Mouse (Mus musculus) forebrain, embryonic 15.5 days (tissue): Measurements from ENCODE around the gene B4galnt3. TPM values are rescaled to one million over a fixed set of nuclear protein-coding genes. Genes with fewer than 3 reads are reported as not detected.

Experiments
- ATAC-seq: fragments of 200-750 bp; cut with Nextera tagmentation; replicated peaks from 2 replicates; pipeline ENCODE4 v1.8.0; 2017; ENCODE audit warnings: mild to moderate bottlenecking, moderate TSS enrichment, moderate library complexity
- H3K27ac ChIP-seq: fragments of 300-500 bp; sonication (generic); replicated peaks from 2 replicates; pipeline ENCODE4 v1.5.1; 2015; ENCODE audit warnings: mild to moderate bottlenecking, inconsistent platforms
- H3K27me3 ChIP-seq: fragments of 300-500 bp; sonication (generic); 2 replicates; pipeline ENCODE4 v1.6.1; 2015; ENCODE audit warnings: inconsistent platforms
- H3K36me3 ChIP-seq: fragments of 300-500 bp; sonication (generic); 2 replicates; pipeline ENCODE4 v1.6.1; 2015; ENCODE audit warnings: mild to moderate bottlenecking, inconsistent platforms
- H3K4me1 ChIP-seq: fragments of 300-500 bp; sonication (generic); 2 replicates; pipeline ENCODE4 v1.6.1; 2015; ENCODE audit warnings: inconsistent platforms
- H3K4me2 ChIP-seq: fragments of 300-500 bp; sonication (generic); replicated peaks from 2 replicates; pipeline ENCODE4 v1.6.1; 2015; ENCODE audit warnings: mild to moderate bottlenecking, inconsistent platforms
- H3K4me3 ChIP-seq: fragments of 300-500 bp; sonication (generic); 2 replicates; pipeline ENCODE4 v1.5.1; 2015; ENCODE audit warnings: mild to moderate bottlenecking, inconsistent platforms
- H3K9ac ChIP-seq: fragments of 300-500 bp; sonication (generic); replicated peaks from 2 replicates; pipeline ENCODE4 v1.6.1; 2015; ENCODE audit warnings: mild to moderate bottlenecking, inconsistent platforms
- H3K9me3 ChIP-seq: fragments of 300-500 bp; sonication (generic); 2 replicates; pipeline ENCODE4 v1.6.1; 2016; ENCODE audit warnings: inconsistent platforms
- WGBS: fragments of 180-500 bp; shearing (Covaris S2); methylation state at CpG from one replicate; pipeline ENCODE4 v1.1.7; 2015; ENCODE audit warnings: mixed read lengths; 5-methylcytosine and 5-hydroxymethylcytosine counted together
- polyA plus RNA-seq: library from polyadenylated mRNA; unstranded; fragments of >200 nt; fragmentation: Nextera tagmentation; extraction: Ambion mirVana; gene quantifications from 2 replicates; pipeline ENCODE4 v1.2.1, GENCODE M21; 2015

The B4galnt3 gene
- polyA plus RNA-seq: 0.10 TPM in 2 replicates

GRCm38 (mm10) chr6:120294056-120294784 is at the start of gene B4galnt3, which contains the start of gene D330020A13Rik:
B4galnt3 (minus strand) TSS chr6:120294559.
D330020A13Rik (plus strand) TSS chr6:120294364.
- peak within 1 kb of the TSS; percentile 57 for H3K4me3 ChIP-seq
- H3K27me3 ChIP-seq: peaks cover 24% of the 10 kb centered on the region
- no peaks in the 10 kb centered on the region for H3K36me3 ChIP-seq
- H3K4me1 ChIP-seq: peaks cover 6% of the 10 kb centered on the region
- peak within 1 kb of the TSS; percentile 96 for H3K4me2 ChIP-seq
- peak; percentile 88 for ATAC-seq
- no peaks in the 10 kb centered on the region for H3K9me3 ChIP-seq
- under 1% methylated on average over 68 of the region's 79 CpGs for WGBS
- peak within 1 kb of the TSS; percentile 50 for H3K9ac ChIP-seq
- no peak within 1 kb of the TSS for H3K27ac ChIP-seq

DNA sequence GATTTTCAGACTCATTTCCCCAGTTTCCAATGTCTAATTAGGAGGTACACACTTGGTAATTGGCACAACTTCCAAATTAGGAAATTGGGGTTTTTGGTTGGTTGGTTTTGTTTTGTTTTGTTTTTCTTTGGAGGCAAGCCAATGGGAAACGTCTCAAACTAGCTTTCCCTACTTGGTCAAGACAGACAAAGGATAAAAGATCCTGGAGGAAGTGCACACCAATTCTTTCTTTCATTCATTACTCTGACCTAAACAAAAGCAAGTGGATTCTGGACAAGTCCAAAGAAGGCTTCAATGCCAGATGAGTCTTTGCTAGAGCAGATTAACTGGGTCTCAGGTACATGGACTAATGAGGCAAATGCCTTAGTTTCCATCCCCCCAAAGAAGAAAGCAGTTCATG is 49.6 kb upstream of the B4galnt3 start:
- no peak overlapping the region for H3K4me3 ChIP-seq
- peaks cover 38% of the 10 kb centered on the region for H3K36me3 ChIP-seq
- H3K9me3 ChIP-seq: no peaks in the 10 kb centered on the region
- ATAC-seq: no peak
- WGBS: 22% methylated on average over 1 of the region's 1 CpGs
- H3K9ac ChIP-seq: no peak overlapping the region
- no peak overlapping the region for H3K4me2 ChIP-seq
- H3K27me3 ChIP-seq: no peaks in the 10 kb centered on the region
- H3K27ac ChIP-seq: no peak overlapping the region
- H3K4me1 ChIP-seq: no peaks in the 10 kb centered on the region

GRCm38 (mm10) chr6:120332351-120332750 is 38.0 kb upstream of the B4galnt3 start:
- Histone ChIP-seq H3K27me3 (no peaks in the 10 kb centered on the region), H3K9ac (no peak overlapping the region), H3K9me3 (no peaks in the 10 kb centered on the region), H3K4me2 (no peak overlapping the region), H3K27ac (no peak overlapping the region), H3K4me3 (no peak overlapping the region), H3K36me3 (peaks cover 26% of the 10 kb centered on the region), H3K4me1 (no peaks in the 10 kb centered on the region)
- WGBS: 84% methylated on average over 2 of the region's 2 CpGs
- no peak for ATAC-seq

DNA sequence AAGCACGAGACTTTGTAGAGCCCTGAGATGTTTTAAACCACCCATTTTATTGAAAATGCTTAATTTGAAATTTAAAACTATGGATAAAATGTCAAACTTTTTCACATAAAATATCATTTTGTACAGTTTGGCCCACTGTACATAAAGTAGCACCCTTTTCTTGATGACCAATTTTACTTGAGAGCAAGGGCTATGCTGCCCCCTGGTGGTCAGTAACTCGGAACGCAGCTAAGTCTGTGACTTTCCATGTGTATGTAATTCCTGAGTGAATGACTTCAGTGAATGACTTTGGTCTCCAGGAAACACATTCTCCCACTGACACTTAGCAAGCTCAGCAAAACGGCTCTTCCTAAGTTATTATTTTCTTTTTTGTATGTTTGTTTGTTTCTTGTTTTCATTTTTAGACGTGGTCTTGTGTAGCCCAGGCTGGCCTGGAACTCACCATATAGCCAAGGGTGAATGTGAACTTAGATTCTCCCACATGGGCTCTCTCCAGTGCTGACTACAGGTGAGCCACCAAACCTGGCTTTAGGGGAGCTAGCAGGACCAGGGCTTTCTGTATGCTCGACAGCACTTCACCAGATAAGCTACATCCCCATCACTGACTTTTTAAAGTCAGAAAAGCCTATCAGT is 30.1 kb upstream of the B4galnt3 start:
- Histone ChIP-seq H3K9me3 (no peaks in the 10 kb centered on the region), H3K27ac (no peak overlapping the region), H3K27me3 (no peaks in the 10 kb centered on the region), H3K36me3 (peaks cover 12% of the 10 kb centered on the region), H3K4me3 (no peak overlapping the region), H3K4me2 (no peak overlapping the region), H3K4me1 (no peaks in the 10 kb centered on the region), H3K9ac (no peak overlapping the region)
- ATAC-seq: 0 out of 2 replicates have a peak, but pooled peaks have one; percentile 60
- 32% methylated on average over 6 of the region's 6 CpGs for WGBS

GRCm38 (mm10) chr6:120320369-120320768 is 26.0 kb upstream of the B4galnt3 start:
- no peaks in the 10 kb centered on the region for H3K4me1 ChIP-seq
- no peak overlapping the region for H3K4me2 ChIP-seq
- WGBS: 65% methylated on average over 2 of the region's 2 CpGs
- H3K9ac ChIP-seq: no peak overlapping the region
- H3K27ac ChIP-seq: no peak overlapping the region
- H3K9me3 ChIP-seq: no peaks in the 10 kb centered on the region
- peaks cover 4% of the 10 kb centered on the region; the same call in 1 of the 2 replicates for H3K36me3 ChIP-seq
- no peak overlapping the region for H3K4me3 ChIP-seq
- no peak for ATAC-seq
- no peaks in the 10 kb centered on the region for H3K27me3 ChIP-seq

DNA sequence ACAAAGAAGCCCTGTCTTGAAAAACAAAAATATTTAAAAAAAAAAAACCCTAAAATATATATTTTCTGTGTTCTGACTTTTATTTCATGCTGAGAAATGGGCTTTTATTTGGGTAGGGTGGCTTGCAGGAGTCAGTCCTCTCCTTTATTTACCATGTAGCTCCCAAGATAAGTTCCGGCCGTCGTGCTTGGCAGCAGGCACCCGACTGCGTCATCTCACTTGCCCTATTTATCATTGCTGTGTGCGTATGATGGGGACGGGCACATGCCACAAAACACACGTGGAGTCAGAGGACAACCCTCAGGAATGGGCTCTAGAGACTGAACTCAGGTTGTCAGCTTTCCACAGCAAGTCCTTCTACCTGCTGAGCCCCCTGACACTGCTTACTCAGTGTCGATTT is 24.8 kb upstream of the B4galnt3 start:
- WGBS: 91% methylated on average over 9 of the region's 9 CpGs
- ATAC-seq: no peak

DNA sequence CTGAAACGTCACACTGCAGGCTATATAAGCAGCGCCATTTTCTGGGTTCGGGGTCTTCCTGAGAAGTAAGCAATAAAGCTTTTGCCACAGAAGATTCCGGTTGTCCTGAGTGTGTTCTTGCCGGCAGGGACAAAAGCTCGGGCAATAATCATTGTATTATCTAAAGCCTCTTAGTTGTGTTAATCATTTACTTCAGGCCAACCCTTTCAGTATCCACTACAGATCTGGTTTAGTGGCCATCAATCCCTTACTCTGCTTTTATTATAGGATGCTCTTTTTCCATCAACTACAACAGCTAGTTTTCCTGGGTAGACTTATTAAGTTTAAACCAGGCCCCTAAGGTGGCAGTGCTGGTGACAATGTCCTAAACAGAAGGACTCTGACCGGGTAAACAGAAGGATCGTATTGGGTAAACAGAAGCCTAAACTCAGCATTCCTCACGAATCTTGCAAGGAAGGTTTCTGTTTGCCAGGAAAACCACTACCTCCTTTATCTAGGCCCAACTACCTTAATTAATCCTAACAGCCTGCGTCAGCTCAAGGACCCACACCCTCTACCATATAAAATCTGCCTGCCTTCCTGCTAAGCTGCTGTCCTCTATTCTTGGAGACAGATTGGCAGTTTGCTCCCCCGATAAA is 24.1 kb upstream of the B4galnt3 start:
- no peaks in the 10 kb centered on the region for H3K4me1 ChIP-seq
- H3K36me3 ChIP-seq: no peaks in the 10 kb centered on the region
- no peak overlapping the region for H3K4me3 ChIP-seq
- H3K4me2 ChIP-seq: no peak overlapping the region
- ATAC-seq: no peak
- H3K27me3 ChIP-seq: no peaks in the 10 kb centered on the region
- no peak overlapping the region for H3K9ac ChIP-seq
- H3K27ac ChIP-seq: no peak overlapping the region
- H3K9me3 ChIP-seq: no peaks in the 10 kb centered on the region
- 82% methylated on average over 11 of the region's 11 CpGs for WGBS

More for the DNA sequence above, 24.8 kb upstream of the B4galnt3 start:
- H3K9me3 ChIP-seq: no peaks in the 10 kb centered on the region
- H3K36me3 ChIP-seq: no peaks in the 10 kb centered on the region
- H3K27ac ChIP-seq: no peak overlapping the region
- no peak overlapping the region for H3K9ac ChIP-seq
- H3K4me1 ChIP-seq: no peaks in the 10 kb centered on the region
- H3K27me3 ChIP-seq: no peaks in the 10 kb centered on the region
- no peak overlapping the region for H3K4me3 ChIP-seq
- H3K4me2 ChIP-seq: no peak overlapping the region

DNA sequence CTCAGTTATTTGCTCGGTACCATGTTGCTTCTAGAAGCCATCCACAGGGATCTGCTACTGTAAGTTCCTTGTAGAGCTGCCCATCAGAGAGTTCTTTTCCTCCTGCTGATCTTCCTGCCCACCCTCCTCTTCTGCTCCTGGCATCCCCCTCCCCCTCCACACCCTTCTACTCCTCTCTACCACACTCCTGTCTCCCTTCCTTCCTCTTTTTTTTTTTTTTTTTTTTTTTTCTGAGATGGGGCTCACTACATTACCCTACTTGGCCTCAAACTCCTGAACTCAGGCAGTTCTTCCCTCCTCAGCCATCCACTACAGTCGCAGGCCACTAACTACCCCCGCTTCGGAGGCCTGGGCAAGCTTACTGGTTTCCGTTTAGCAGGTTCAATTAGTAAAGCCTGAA is 18.1 kb upstream of the B4galnt3 start:
- Histone ChIP-seq H3K27me3 (no peaks in the 10 kb centered on the region), H3K4me3 (no peak overlapping the region), H3K27ac (no peak overlapping the region), H3K4me2 (no peak overlapping the region), H3K9me3 (no peaks in the 10 kb centered on the region), H3K36me3 (no peaks in the 10 kb centered on the region), H3K9ac (no peak overlapping the region), H3K4me1 (no peaks in the 10 kb centered on the region)
- ATAC-seq: no peak
- WGBS: 83% methylated on average over 5 of the region's 5 CpGs

- Histone ChIP-seq H3K4me2 (no peak overlapping the region), H3K4me1 (no peaks in the 10 kb centered on the region), H3K4me3 (no peak overlapping the region), H3K36me3 (no peaks in the 10 kb centered on the region), H3K9ac (no peak overlapping the region), H3K9me3 (no peaks in the 10 kb centered on the region), H3K27ac (no peak overlapping the region), H3K27me3 (no peaks in the 10 kb centered on the region)
- WGBS: 69% methylated on average over 3 of the region's 3 CpGs
- no peak for ATAC-seq
Measured at GRCm38 (mm10) chr6:120309787-120310186, 15.4 kb upstream of the B4galnt3 start.

GRCm38 (mm10) chr6:120309338-120309737 is 15.0 kb upstream of the B4galnt3 start:
- 79% methylated on average over 9 of the region's 9 CpGs for WGBS
- no peak overlapping the region for H3K4me2 ChIP-seq

GRCm38 (mm10) chr6:120306859-120307594 is 12.7 kb upstream of the B4galnt3 start:
- Histone ChIP-seq H3K27ac (no peak overlapping the region), H3K9ac (no peak overlapping the region)
- 84% methylated on average over 3 of the region's 3 CpGs for WGBS

More at GRCm38 (mm10) chr6:120309338-120309737, 15.0 kb upstream of the B4galnt3 start:
- Histone ChIP-seq H3K9ac (no peak overlapping the region), H3K27ac (no peak overlapping the region), H3K36me3 (no peaks in the 10 kb centered on the region), H3K9me3 (no peaks in the 10 kb centered on the region), H3K27me3 (no peaks in the 10 kb centered on the region), H3K4me3 (no peak overlapping the region), H3K4me1 (no peaks in the 10 kb centered on the region)
- ATAC-seq: no peak

More at GRCm38 (mm10) chr6:120306859-120307594, 12.7 kb upstream of the B4galnt3 start:
- Histone ChIP-seq H3K4me2 (no peak overlapping the region), H3K36me3 (no peaks in the 10 kb centered on the region), H3K4me3 (no peak overlapping the region), H3K9me3 (no peaks in the 10 kb centered on the region), H3K4me1 (no peaks in the 10 kb centered on the region), H3K27me3 (no peaks in the 10 kb centered on the region)
- ATAC-seq: no peak
